In the genomic region with DNA sequence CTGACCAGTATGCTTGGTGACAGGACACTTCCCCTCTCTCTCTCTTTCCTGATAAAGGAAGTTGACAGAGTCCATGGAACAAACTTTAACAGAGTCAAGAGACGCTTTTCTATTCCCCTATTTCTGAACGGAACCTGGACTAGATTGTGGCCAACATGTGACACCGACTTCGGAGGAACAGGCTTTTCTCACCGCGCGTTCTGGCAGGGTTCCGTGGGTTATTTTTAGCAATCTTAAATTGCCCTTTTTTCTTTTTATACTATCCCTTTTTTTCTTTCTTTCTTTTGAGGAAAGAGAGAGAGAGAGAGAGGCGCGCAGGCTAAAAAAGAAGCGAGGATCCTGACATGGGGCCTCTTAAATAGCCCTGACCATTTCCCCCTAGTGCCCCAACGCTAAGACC, we compare ENCODE assay signal across 8 mouse cellular contexts. TPM values are rescaled to one million over a fixed set of nuclear protein-coding genes. Genes with fewer than 3 reads are reported as not detected.
A peak's percentile ranks its signal among the peaks of the same experiment; 100 is the strongest.
DNase-seq lines count a peak whose midpoint lies in the region; ATAC-seq and TF ChIP-seq lines count a peak whose summit lies in the region.

No protein-coding gene starts in this region.

- no peak for TF ChIP-seq CTCF in cortical plate, adult 2 months (IDR thresholded peaks at IDR 0.05; ENCODE audit: extremely low read depth, insufficient read depth, low read length)

- TF ChIP-seq POLR2A in cortical plate, adult 2 months (IDR thresholded peaks at IDR 0.05; ENCODE audit: extremely low read depth, insufficient read depth, low read length): no peak

- H3K4me3 ChIP-seq in heart, embryonic 11.5 days (ENCODE audit: low read depth, low read length): peak overlapping the region; percentile 73
- peak overlapping the region; percentile 32 for H3K4me3 ChIP-seq in cortical plate, adult 2 months (ENCODE audit: insufficient read depth, low read length)
- peak overlapping the region; percentile 80 for H3K4me3 ChIP-seq in hindbrain, embryonic 13.5 days
- H3K4me3 ChIP-seq in midbrain, embryonic 12.5 days: peak overlapping the region; percentile 78

- no peak for ATAC-seq in heart, embryonic 11.5 days (replicated peaks; ENCODE audit: insufficient number of reproducible peaks, low FRiP score, low TSS enrichment)
- no peak for ATAC-seq in hindbrain, embryonic 13.5 days (ENCODE audit: low FRiP score)
- ATAC-seq in midbrain, embryonic 12.5 days (ENCODE audit: low FRiP score, low read depth): no peak

- no peaks in the 10 kb centered on the region for H3K9me3 ChIP-seq in heart, embryonic 11.5 days (replicated peaks; ENCODE audit: control insufficient read depth, low read length)
- H3K9me3 ChIP-seq in hindbrain, embryonic 13.5 days: no peaks in the 10 kb centered on the region
- no peaks in the 10 kb centered on the region for H3K9me3 ChIP-seq in midbrain, embryonic 12.5 days

- peak overlapping the region; percentile 88 for H3K9ac ChIP-seq in heart, embryonic 11.5 days (ENCODE audit: low read depth, low read length)
- H3K9ac ChIP-seq in hindbrain, embryonic 13.5 days: peak overlapping the region; percentile 93
- peak overlapping the region; percentile 79 for H3K9ac ChIP-seq in midbrain, embryonic 12.5 days (replicated peaks)

- 3% methylated on average over 12 of the region's 12 CpGs for WGBS in heart, embryonic 11.5 days (ENCODE audit: insufficient replicate concordance)
- WGBS in hindbrain, embryonic 13.5 days: 6% methylated on average over 12 of the region's 12 CpGs
- WGBS in midbrain, embryonic 12.5 days: 2% methylated on average over 12 of the region's 12 CpGs

- no peak for DNase-seq in heart, adult 11 months
- no peak for DNase-seq in layer of hippocampus, adult 9-10 months (ENCODE audit: low spot score)
- DNase-seq in spleen, postnatal 14 days (ENCODE audit: low spot score in 2 of 2): no peak
- DNase-seq in frontal cortex, postnatal 25 days (ENCODE audit: low spot score in 2 of 2): no peak

- peak overlapping the region; percentile 97 for H3K4me2 ChIP-seq in heart, embryonic 11.5 days
- peak overlapping the region; percentile 99 for H3K4me2 ChIP-seq in hindbrain, embryonic 13.5 days
- peak overlapping the region; percentile 98 for H3K4me2 ChIP-seq in midbrain, embryonic 12.5 days (replicated peaks)

- H3K27me3 ChIP-seq in heart, embryonic 11.5 days (ENCODE audit: control insufficient read depth, insufficient read depth, low read length): peaks cover 5% of the 10 kb centered on the region; the same call in 1 of the 2 replicates
- H3K27me3 ChIP-seq in hindbrain, embryonic 13.5 days: no peaks in the 10 kb centered on the region
- no peaks in the 10 kb centered on the region for H3K27me3 ChIP-seq in midbrain, embryonic 12.5 days

- no peak overlapping the region for H3K27ac ChIP-seq in heart, embryonic 11.5 days (ENCODE audit: low read depth, low read length)
- H3K27ac ChIP-seq in cortical plate, adult 2 months (ENCODE audit: insufficient read depth, low read length): no peak overlapping the region; the same call in 1 of the 2 replicates
- peak overlapping the region; percentile 92 for H3K27ac ChIP-seq in hindbrain, embryonic 13.5 days
- peak overlapping the region; percentile 88 for H3K27ac ChIP-seq in midbrain, embryonic 12.5 days (replicated peaks)

- H3K36me3 ChIP-seq in heart, embryonic 11.5 days (ENCODE audit: control insufficient read depth, insufficient read depth, low read length): no peaks in the 10 kb centered on the region
- peaks cover 11% of the 10 kb centered on the region for H3K36me3 ChIP-seq in hindbrain, embryonic 13.5 days
- peaks cover 13% of the 10 kb centered on the region; the same call in 1 of the 2 replicates for H3K36me3 ChIP-seq in midbrain, embryonic 12.5 days

- H3K4me1 ChIP-seq in heart, embryonic 11.5 days (ENCODE audit: control insufficient read depth, insufficient read depth, low read length): 0 out of 2 replicates have a peak, but pooled peaks cover 3% of the 10 kb centered on the region
- no peaks in the 10 kb centered on the region for H3K4me1 ChIP-seq in cortical plate, adult 2 months (ENCODE audit: control insufficient read depth, insufficient read depth, low read length)
- peaks cover 82% of the 10 kb centered on the region for H3K4me1 ChIP-seq in hindbrain, embryonic 13.5 days (replicated peaks)
- peaks cover 64% of the 10 kb centered on the region for H3K4me1 ChIP-seq in midbrain, embryonic 12.5 days

RNA-seq across cellular contexts. Expression of a gene that starts 0.7 kb away (rescaled TPM):
- polyA plus RNA-seq in heart, embryonic 11.5 days (2014; fragmentation: Nextera tagmentation; extraction: Ambion mirVana): 4.1 and 4.7 TPM in 2 replicates
- 15.5 and 17.6 TPM in 2 replicates for polyA plus RNA-seq in cortical plate, adult 2 months (2012; rRNA removed)
- 57.4 and 61.1 TPM in 2 replicates for polyA plus RNA-seq in hindbrain, embryonic 13.5 days (2015; fragmentation: Nextera tagmentation; extraction: Ambion mirVana)
- 30.9 and 35.1 TPM in 2 replicates for polyA plus RNA-seq in midbrain, embryonic 12.5 days (2016; fragmentation: Nextera tagmentation; extraction: Ambion mirVana)

RNA-seq across cellular contexts. Expression of a gene that starts 0.8 kb away (rescaled TPM):
- polyA plus RNA-seq in heart, embryonic 11.5 days (2014; fragmentation: Nextera tagmentation; extraction: Ambion mirVana): 3.5 and 4.0 TPM in 2 replicates
- polyA plus RNA-seq in cortical plate, adult 2 months (2012; rRNA removed): 1.4 TPM in 2 replicates
- polyA plus RNA-seq in hindbrain, embryonic 13.5 days (2015; fragmentation: Nextera tagmentation; extraction: Ambion mirVana): 14.6 and 18.0 TPM in 2 replicates
- 18.6 and 24.1 TPM in 2 replicates for polyA plus RNA-seq in midbrain, embryonic 12.5 days (2016; fragmentation: Nextera tagmentation; extraction: Ambion mirVana)

RNA-seq across cellular contexts. Expression of a gene that starts 40.1 kb away (rescaled TPM):
- 49.6 and 62.9 TPM in 2 replicates for polyA plus RNA-seq in heart, embryonic 11.5 days (2014; fragmentation: Nextera tagmentation; extraction: Ambion mirVana)
- polyA plus RNA-seq in cortical plate, adult 2 months (2012; rRNA removed): 193 and 198 TPM in 2 replicates
- 59.6 and 62.3 TPM in 2 replicates for polyA plus RNA-seq in hindbrain, embryonic 13.5 days (2015; fragmentation: Nextera tagmentation; extraction: Ambion mirVana)
- 40.6 and 42.1 TPM in 2 replicates for polyA plus RNA-seq in midbrain, embryonic 12.5 days (2016; fragmentation: Nextera tagmentation; extraction: Ambion mirVana)

Comparison
In these comparisons a context has a peak if more than half of its experiments do, and no peak if none do; other contexts are left out.
1. H3K27ac ChIP-seq: peak in hindbrain, embryonic 13.5 days (single experiment) and midbrain, embryonic 12.5 days (single experiment); none in heart, embryonic 11.5 days (single experiment) and cortical plate, adult 2 months (single experiment).
2. Peak in every context shown above with its lines, with median percentiles within 50 percentile points of each other: H3K4me2 ChIP-seq, H3K4me3 ChIP-seq and H3K9ac ChIP-seq.